Mouse (Mus musculus) brown adipose tissue, adult 24 weeks (tissue): ENCODE data around the gene Rubcn. TPM values are rescaled to one million over a fixed set of nuclear protein-coding genes. Genes with fewer than 3 reads are reported as not detected.

Experiments used
- H3K27ac ChIP-seq: fragments of 200-500 bp; replicated peaks from 2 replicates; pipeline ENCODE4 v1.5.1; 2012; ENCODE audit warnings: low read depth, mild to moderate bottlenecking, low read length
- H3K4me1 ChIP-seq: fragments of 200-500 bp; 2 replicates; pipeline ENCODE4 v1.6.1; 2012; ENCODE audit warnings: low read length, mixed read lengths; ENCODE audit not compliant: control insufficient read depth, insufficient read depth, insufficient read length
- H3K4me3 ChIP-seq: fragments of 200-500 bp; 2 replicates; pipeline ENCODE4 v1.5.1; 2012; ENCODE audit warnings: low read depth, mild to moderate bottlenecking, low read length, moderate library complexity; ENCODE audit not compliant: insufficient read depth
- polyA plus RNA-seq: library from polyadenylated mRNA; stranded (reverse); fragments of >200 nt; gene quantifications from 2 replicates; pipeline ENCODE4 v1.2.4, GENCODE M21; 2012; ENCODE audit not compliant: missing spikeins, insufficient read depth, insufficient read length

Gene Rubcn
- polyA plus RNA-seq, 1 experiment: 9.6 TPM

GRCm38 (mm10) chr16:32783324-32784062 lies 94.1 kb downstream of the Rubcn start:
- Histone ChIP-seq H3K4me3 (no peak overlapping the region), H3K27ac (no peak overlapping the region), H3K4me1 (no peaks in the 10 kb centered on the region)

GRCm38 (mm10) chr16:32778956-32779355 lies 98.6 kb downstream of the Rubcn start:
- no peak overlapping the region for H3K27ac ChIP-seq

GRCm38 (mm10) chr16:32776676-32777075 lies 100.9 kb downstream of the Rubcn start:
- Histone ChIP-seq H3K27ac (no peak overlapping the region), H3K4me3 (no peak overlapping the region), H3K4me1 (no peaks in the 10 kb centered on the region)

More at GRCm38 (mm10) chr16:32778956-32779355, 98.6 kb downstream of the Rubcn start:
- Histone ChIP-seq H3K4me3 (no peak overlapping the region), H3K4me1 (no peaks in the 10 kb centered on the region)

Other genes with a start within 250 kb of the Rubcn start
- 18.7 and 24.1 TPM in 2 replicates for gene Tnk2, start 233.9 kb downstream of the Rubcn start, polyA plus RNA-seq
- not detected in 2 replicates for gene Muc4, start 141.9 kb downstream of the Rubcn start, polyA plus RNA-seq
- gene Muc20, start 80.3 kb downstream of the Rubcn start, polyA plus RNA-seq: not detected in 2 replicates
- not detected in 2 replicates for gene Smbd1, start 67.3 kb downstream of the Rubcn start, polyA plus RNA-seq
- 24.4 and 45.4 TPM in 2 replicates for gene Fyttd1, start 266 bp downstream of the Rubcn start, polyA plus RNA-seq
- gene Lrch3, start 36.3 kb upstream of the Rubcn start, polyA plus RNA-seq: 10.2 and 13.6 TPM in 2 replicates
- gene Iqcg, start 178.5 kb upstream of the Rubcn start, polyA plus RNA-seq: 0.87 and 0.92 TPM in 2 replicates
- 699 and 762 TPM in 2 replicates for gene Rpl35a, start 178.7 kb upstream of the Rubcn start, polyA plus RNA-seq
- 2.1 and 2.4 TPM in 2 replicates for gene Lmln, start 184.8 kb upstream of the Rubcn start, polyA plus RNA-seq